Mouse (Mus musculus): ENCODE measurements around the gene Orai1.

DNA sequence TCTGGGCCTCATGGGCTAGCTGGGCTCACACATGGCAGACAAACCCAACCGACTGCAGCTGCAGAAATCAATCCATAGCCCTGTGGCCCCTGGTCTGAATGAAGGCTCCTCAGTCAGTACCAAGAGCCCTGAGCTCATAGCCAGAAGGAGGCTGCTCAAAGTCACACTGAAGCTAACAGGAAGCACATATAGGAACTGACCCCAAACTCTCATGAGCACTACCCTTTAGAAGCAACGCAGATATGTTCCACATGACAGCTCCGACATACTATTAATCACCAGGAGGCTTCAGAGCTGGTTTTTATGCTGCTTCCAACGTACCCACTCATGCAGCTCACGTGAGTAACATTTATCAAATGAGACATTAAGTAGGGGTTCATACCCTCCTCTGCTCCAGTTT lies 44.8 kb upstream of the Orai1 start:
- TF ChIP-seq CTCF (IDR thresholded peaks at IDR 0.05; ENCODE audit: extremely low read depth, insufficient read length, insufficient replicate concordance, low read depth, low read length) (no peak), POLR2A (IDR thresholded peaks at IDR 0.05; ENCODE audit: low read depth, low read length) (no peak)

Data from small intestine, adult 2 months (tissue).